ENCODE assay signal across 8 mouse cellular contexts in genomic region chr9:106394649-106395602, GRCm38 (mm10). TPM values are rescaled to one million over a fixed set of nuclear protein-coding genes. Genes with fewer than 3 reads are reported as not detected.
DNase-seq lines count a peak whose midpoint lies in the region; ATAC-seq and TF ChIP-seq lines count a peak whose summit lies in the region.

No protein-coding gene starts in this region.

- H3K79me2 ChIP-seq in CH12.LX (replicated peaks; ENCODE audit: control insufficient read depth, extremely low read depth, insufficient read depth, poor library complexity, severe bottlenecking), result no peaks in the 10 kb centered on the region

- ATAC-seq in cerebellum, adult (ENCODE audit: insufficient number of reproducible peaks, low FRiP score, low TSS enrichment), result no peak
- peak; percentile 30; the same call in 1 of the 2 replicates for ATAC-seq in hindbrain, embryonic 11.5 days (ENCODE audit: low FRiP score)
- ATAC-seq in limb, embryonic 13.5 days (ENCODE audit: low FRiP score, low read depth), result peak; percentile 51; the same call in 1 of the 2 replicates

- in situ Hi-C loops in CH12.LX (cut with MboI; ENCODE audit: low pct_ligation_motif_present, low pct_unique_long_range_greater_than_20kb, low sequenced_read_pairs), result no loop called here

- no peaks in the 10 kb centered on the region for H3K27me3 ChIP-seq in cerebellum, adult 2 months (ENCODE audit: control insufficient read depth, insufficient read depth, low read length)
- peaks cover 3% of the 10 kb centered on the region for H3K27me3 ChIP-seq in CH12.LX (replicated peaks)
- H3K27me3 ChIP-seq in hindbrain, embryonic 11.5 days (ENCODE audit: control insufficient read depth, insufficient read depth, low read length), result no peaks in the 10 kb centered on the region
- no peaks in the 10 kb centered on the region for H3K27me3 ChIP-seq in limb, embryonic 13.5 days
- H3K27me3 ChIP-seq in small intestine, adult 2 months (ENCODE audit: control insufficient read depth, insufficient read depth, low read length), result no peaks in the 10 kb centered on the region

- TF ChIP-seq POLR2A in cerebellum, adult 2 months (IDR thresholded peaks at IDR 0.05; ENCODE audit: borderline replicate concordance, insufficient read depth, low read length), result no peak
- TF ChIP-seq POLR2A in CH12.LX (IDR thresholded peaks at IDR 0.05; ENCODE audit: low read depth, low read length), result 0 out of 2 replicates have a peak, but pooled peaks have one; percentile 24
- no peak for TF ChIP-seq POLR2A in small intestine, adult 2 months (IDR thresholded peaks at IDR 0.05; ENCODE audit: low read depth, low read length)

- no peak overlapping the region for H3K27ac ChIP-seq in cerebellum, adult 2 months (ENCODE audit: insufficient read depth, low read length)
- H3K27ac ChIP-seq in CH12.LX (ENCODE audit: insufficient read depth, low read depth), result peak overlapping the region; percentile 25; the same call in 1 of the 2 replicates
- no peak overlapping the region for H3K27ac ChIP-seq in hindbrain, embryonic 11.5 days (ENCODE audit: low read depth, low read length)
- 0 out of 2 replicates have a peak overlapping the region, but pooled peaks have one; percentile 33 for H3K27ac ChIP-seq in limb, embryonic 13.5 days
- H3K27ac ChIP-seq in small intestine, adult 2 months (ENCODE audit: insufficient read depth, low read depth, low read length), result no peak overlapping the region

- peak overlapping the region; percentile 45; the same call in 1 of the 2 replicates for H3K4me2 ChIP-seq in CH12.LX (ENCODE audit: insufficient read depth, low read depth, poor library complexity, severe bottlenecking)
- H3K4me2 ChIP-seq in hindbrain, embryonic 11.5 days (replicated peaks; ENCODE audit: low read depth, low read length), result no peak overlapping the region
- H3K4me2 ChIP-seq in limb, embryonic 13.5 days (replicated peaks), result no peak overlapping the region

- no peaks in the 10 kb centered on the region; the same call in 1 of the 2 replicates for H3K4me1 ChIP-seq in cerebellum, adult 2 months (ENCODE audit: control insufficient read depth, insufficient read depth, low read length)
- H3K4me1 ChIP-seq in CH12.LX (ENCODE audit: control insufficient read depth in 1 of 2, insufficient read depth in 2 of 2), result peaks cover 7 to 28% of the 10 kb centered on the region in 2 experiments
- H3K4me1 ChIP-seq in hindbrain, embryonic 11.5 days (replicated peaks; ENCODE audit: control insufficient read depth, insufficient read depth, low read length), result no peaks in the 10 kb centered on the region
- H3K4me1 ChIP-seq in limb, embryonic 13.5 days, result peaks cover 41% of the 10 kb centered on the region
- peaks cover 2% of the 10 kb centered on the region for H3K4me1 ChIP-seq in small intestine, adult 2 months (ENCODE audit: control insufficient read depth, insufficient read depth, insufficient read length, low read length)

- no peaks in the 10 kb centered on the region for H3K36me3 ChIP-seq in CH12.LX (replicated peaks in 1 of 2; ENCODE audit: control insufficient read depth in 1 of 2, insufficient read depth in 1 of 2, low read length in 1 of 2)
- no peaks in the 10 kb centered on the region for H3K36me3 ChIP-seq in hindbrain, embryonic 11.5 days (ENCODE audit: control insufficient read depth, insufficient read depth, low read length)
- H3K36me3 ChIP-seq in limb, embryonic 13.5 days, result no peaks in the 10 kb centered on the region
- no peaks in the 10 kb centered on the region for H3K36me3 ChIP-seq in small intestine, adult 2 months (ENCODE audit: control insufficient read depth, insufficient read depth, low read length)

- TF ChIP-seq RAD21 in CH12.LX (IDR thresholded peaks at IDR 0.05; ENCODE audit: low read depth, low read length), result peak; percentile 65

- TF ChIP-seq CTCF in cerebellum, adult 2 months (IDR thresholded peaks at IDR 0.05; ENCODE audit: borderline replicate concordance, insufficient read depth, low read depth, low read length), result 0 out of 2 replicates have a peak, but pooled peaks have one; percentile 4
- TF ChIP-seq CTCF in CH12.LX (conservative IDR thresholded peaks at IDR 0.05 in 1 of 2, IDR thresholded peaks at IDR 0.05 in 1 of 2; ENCODE audit: low read depth in 2 of 2, low read length in 2 of 2), result peak; percentile 33 to 77
- TF ChIP-seq CTCF in small intestine, adult 2 months (IDR thresholded peaks at IDR 0.05; ENCODE audit: extremely low read depth, insufficient read length, insufficient replicate concordance, low read depth, low read length), result peak; percentile 20; the same call in 1 of the 2 replicates

- no peak for DNase-seq in cerebellum, adult 2 months
- peak; percentile 75 for DNase-seq in CH12.LX (ENCODE audit: extremely low read depth)
- DNase-seq in hindbrain, embryonic 11.5 days (ENCODE audit: low spot score), result peak; percentile 52
- no peak for DNase-seq in gastrocnemius, postnatal 25 days
- DNase-seq in cerebellum, postnatal 36 days, result no peak

- dilution Hi-C loops in CH12.LX (cut with MboI; ENCODE audit: extremely low pct_ligation_motif_present, extremely low pct_unique_long_range_greater_than_20kb, low sequenced_read_pairs), result no loop called here

- WGBS in cerebellum, adult 2 months, result 45% methylated on average over 11 of the region's 11 CpGs
- WGBS in hindbrain, embryonic 11.5 days, result 58% methylated on average over 11 of the region's 11 CpGs
- 48% methylated on average over 11 of the region's 11 CpGs for WGBS in limb, embryonic 13.5 days
- 57% methylated on average over 11 of the region's 11 CpGs for WGBS in small intestine, adult 2 months

- no peak overlapping the region for H3K9ac ChIP-seq in CH12.LX (ENCODE audit: insufficient read depth, low read depth)
- 0 out of 2 replicates have a peak overlapping the region, but pooled peaks have one; percentile 16 for H3K9ac ChIP-seq in hindbrain, embryonic 11.5 days (ENCODE audit: low read depth, low read length)
- H3K9ac ChIP-seq in limb, embryonic 13.5 days, result peak overlapping the region; percentile 36; the same call in 1 of the 2 replicates

- TF ChIP-seq EP300 in CH12.LX (IDR thresholded peaks at IDR 0.05; ENCODE audit: low read length), result no peak

- H3K4me3 ChIP-seq in cerebellum, adult 2 months (replicated peaks; ENCODE audit: insufficient read depth, low read depth, low read length), result no peak overlapping the region
- no peak overlapping the region for H3K4me3 ChIP-seq in CH12.LX (replicated peaks in 1 of 3; ENCODE audit: low read depth in 2 of 3, low read length in 2 of 3, poor library complexity in 1 of 3)
- H3K4me3 ChIP-seq in hindbrain, embryonic 11.5 days (ENCODE audit: low read depth, low read length), result no peak overlapping the region
- H3K4me3 ChIP-seq in limb, embryonic 13.5 days, result no peak overlapping the region
- no peak overlapping the region for H3K4me3 ChIP-seq in small intestine, adult 2 months (ENCODE audit: low read depth, low read length)

- no peaks in the 10 kb centered on the region for H3K9me3 ChIP-seq in CH12.LX (replicated peaks; ENCODE audit: low read length)
- H3K9me3 ChIP-seq in hindbrain, embryonic 11.5 days (ENCODE audit: control insufficient read depth, low read length), result no peaks in the 10 kb centered on the region
- no peaks in the 10 kb centered on the region for H3K9me3 ChIP-seq in limb, embryonic 13.5 days

RNA-seq across cellular contexts. Expression of gene Dusp7, which starts 26.5 kb away (rescaled TPM):
- polyA plus RNA-seq in cerebellum, adult 2 months (2012; rRNA removed), result 46.4 and 49.6 TPM in 2 replicates
- total RNA-seq in CH12.LX (2012; rRNA removed), result 8.0 and 10.0 TPM in 2 replicates
- total RNA-seq in CH12.LX (2014; rRNA removed), result 4.9 and 6.2 TPM in 2 replicates
- 8.2 and 11.4 TPM in 2 replicates for polyA plus RNA-seq in CH12.LX (2012; ENCODE audit: insufficient read length, low read depth)
- 25.0 and 25.8 TPM in 2 replicates for polyA plus RNA-seq in hindbrain, embryonic 11.5 days (2014; fragmentation: Nextera tagmentation; extraction: Ambion mirVana)
- polyA plus RNA-seq in limb, embryonic 13.5 days (2015; fragmentation: Nextera tagmentation; extraction: Ambion mirVana), result 40.5 and 41.1 TPM in 2 replicates
- 15.9 and 20.0 TPM in 2 replicates for polyA plus RNA-seq in small intestine, adult 2 months (2012; rRNA removed)
- total RNA-seq in gastrocnemius, postnatal 25 days (2021), result 10 to 100 TPM; 13.8 to 31.7 TPM

RNA-seq across cellular contexts. Expression of gene Rpl29, which starts 34.3 kb away (rescaled TPM):
- polyA plus RNA-seq in cerebellum, adult 2 months (2012; rRNA removed), result 435 and 475 TPM in 2 replicates
- total RNA-seq in CH12.LX (2012; rRNA removed) (1,844 and 1,867 TPM in 2 replicates), CH12.LX (2014; rRNA removed) (1,058 and 1,082 TPM in 2 replicates)
- polyA plus RNA-seq in CH12.LX (2012; ENCODE audit: insufficient read length, low read depth), result 1,042 and 1,257 TPM in 2 replicates
- polyA plus RNA-seq in hindbrain, embryonic 11.5 days (2014; fragmentation: Nextera tagmentation; extraction: Ambion mirVana), result 882 and 903 TPM in 2 replicates
- polyA plus RNA-seq in limb, embryonic 13.5 days (2015; fragmentation: Nextera tagmentation; extraction: Ambion mirVana), result 876 and 951 TPM in 2 replicates
- polyA plus RNA-seq in small intestine, adult 2 months (2012; rRNA removed), result 259 and 390 TPM in 2 replicates
- total RNA-seq in gastrocnemius, postnatal 25 days (2021), result 100 to 1,000 TPM; 243 to 260 TPM

RNA-seq across cellular contexts. Expression of gene Acy1, which starts 43.2 kb away (rescaled TPM):
- polyA plus RNA-seq in cerebellum, adult 2 months (2012; rRNA removed), result 16.2 and 16.4 TPM in 2 replicates
- total RNA-seq in CH12.LX (2012; rRNA removed), result 76.9 and 77.6 TPM in 2 replicates
- total RNA-seq in CH12.LX (2014; rRNA removed), result 51.9 and 55.6 TPM in 2 replicates
- 103 and 106 TPM in 2 replicates for polyA plus RNA-seq in CH12.LX (2012; ENCODE audit: insufficient read length, low read depth)
- polyA plus RNA-seq in hindbrain, embryonic 11.5 days (2014; fragmentation: Nextera tagmentation; extraction: Ambion mirVana), result 26.4 and 30.3 TPM in 2 replicates
- polyA plus RNA-seq in limb, embryonic 13.5 days (2015; fragmentation: Nextera tagmentation; extraction: Ambion mirVana), result 48.2 and 51.2 TPM in 2 replicates
- 45.3 and 120 TPM in 2 replicates for polyA plus RNA-seq in small intestine, adult 2 months (2012; rRNA removed)
- total RNA-seq in gastrocnemius, postnatal 25 days (2021), result 10 to 100 TPM; 11.0 to 11.3 TPM

RNA-seq across cellular contexts. Expression of gene Abhd14b, which starts 52.3 kb away (rescaled TPM):
- polyA plus RNA-seq in cerebellum, adult 2 months (2012; rRNA removed), result 59.7 and 68.5 TPM in 2 replicates
- total RNA-seq in CH12.LX (2012; rRNA removed) (3.9 and 5.3 TPM in 2 replicates), CH12.LX (2014; rRNA removed) (2.9 and 3.6 TPM in 2 replicates)
- 4.4 and 5.4 TPM in 2 replicates for polyA plus RNA-seq in CH12.LX (2012; ENCODE audit: insufficient read length, low read depth)
- polyA plus RNA-seq in hindbrain, embryonic 11.5 days (2014; fragmentation: Nextera tagmentation; extraction: Ambion mirVana), result 4.2 and 6.0 TPM in 2 replicates
- 20.1 and 20.5 TPM in 2 replicates for polyA plus RNA-seq in limb, embryonic 13.5 days (2015; fragmentation: Nextera tagmentation; extraction: Ambion mirVana)
- polyA plus RNA-seq in small intestine, adult 2 months (2012; rRNA removed), result 40.3 and 53.1 TPM in 2 replicates
- 1 to 10 TPM; 4.7 to 4.8 TPM for total RNA-seq in gastrocnemius, postnatal 25 days (2021)

RNA-seq across cellular contexts. Expression of gene Abhd14a, which starts 52.6 kb away (rescaled TPM):
- polyA plus RNA-seq in cerebellum, adult 2 months (2012; rRNA removed), result 49.7 and 51.5 TPM in 2 replicates
- total RNA-seq in CH12.LX (2012; rRNA removed) (20.4 and 20.6 TPM in 2 replicates), CH12.LX (2014; rRNA removed) (15.6 and 18.2 TPM in 2 replicates)
- polyA plus RNA-seq in CH12.LX (2012; ENCODE audit: insufficient read length, low read depth), result 23.3 and 26.6 TPM in 2 replicates
- 31.2 and 34.7 TPM in 2 replicates for polyA plus RNA-seq in hindbrain, embryonic 11.5 days (2014; fragmentation: Nextera tagmentation; extraction: Ambion mirVana)
- 73.3 and 75.5 TPM in 2 replicates for polyA plus RNA-seq in limb, embryonic 13.5 days (2015; fragmentation: Nextera tagmentation; extraction: Ambion mirVana)
- polyA plus RNA-seq in small intestine, adult 2 months (2012; rRNA removed), result 17.2 and 28.9 TPM in 2 replicates
- 10 to 100 TPM; 14.7 to 18.3 TPM for total RNA-seq in gastrocnemius, postnatal 25 days (2021)

Comparison
In these comparisons a context has a peak if more than half of its experiments do, and no peak if none do; other contexts are left out.
1. DNase-seq: peak in CH12.LX (single experiment) and hindbrain, embryonic 11.5 days (single experiment); none in cerebellum, adult 2 months (0 of 2), gastrocnemius, postnatal 25 days (single experiment) and cerebellum, postnatal 36 days (0 of 2).
2. H3K27ac ChIP-seq: peak in CH12.LX (single experiment) and limb, embryonic 13.5 days (single experiment); none in cerebellum, adult 2 months (single experiment), hindbrain, embryonic 11.5 days (single experiment) and small intestine, adult 2 months (single experiment).
3. CTCF ChIP-seq: peak in every context shown above with its lines; median percentile 55 in CH12.LX; 20 in small intestine, adult 2 months; 4 in cerebellum, adult 2 months.